Mouse (Mus musculus) embryo, embryonic 11.5 days (tissue): ENCODE data around the gene Samt1.
"Not testable (repeated sequence)": the region's sequence is repeated elsewhere in the genome, so short reads cannot be mapped to it uniquely, and the experiment has no call there.

ENCODE experiments used
- DNase-seq: peaks from one replicate; pipeline ENCODE4 v3.0.0-alpha.2; 2012; ENCODE audit warnings: low read depth, low spot score

Gene Samt1

DNA sequence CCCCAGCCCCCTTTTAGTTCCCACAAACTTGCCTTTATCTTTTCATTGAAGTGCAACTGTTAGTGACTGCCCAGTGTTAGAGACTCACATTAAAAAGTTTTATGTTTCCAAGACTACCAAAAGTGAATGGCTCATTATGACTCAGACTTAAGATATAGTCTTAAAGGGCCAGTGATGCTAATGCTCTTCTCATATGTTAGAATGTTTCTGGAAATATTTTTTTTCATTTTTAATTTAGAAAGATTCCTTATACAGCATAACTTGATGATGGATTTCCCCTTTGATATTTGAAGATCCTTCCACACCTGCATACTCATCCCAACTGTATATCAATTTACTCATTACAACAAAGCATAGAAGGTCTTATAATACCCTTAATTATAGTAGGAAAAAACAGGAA is at the start of gene Samt1:
TSS of gene Samt1 (minus strand) at position 101 of the 400 bp plus-strand sequence.
- not testable (repeated sequence) for DNase-seq

- not testable (repeated sequence) for DNase-seq
Measured at GRCm38 (mm10) chrX:154054939-154055338, 42.5 kb upstream of the Samt1 start, which contains the start of gene Gm10057. TSS of gene Gm10057 (minus strand) at chrX:154055039.

- not testable (repeated sequence) for DNase-seq
Measured at GRCm38 (mm10) chrX:154033727-154034126, 21.3 kb upstream of the Samt1 start, which contains the start of gene 4921511M17Rik. TSS of gene 4921511M17Rik (minus strand) at chrX:154033827.

GRCm38 (mm10) chrX:153976914-153977313 is 35.5 kb downstream of the Samt1 start:
- DNase-seq: not testable (repeated sequence)

DNA sequence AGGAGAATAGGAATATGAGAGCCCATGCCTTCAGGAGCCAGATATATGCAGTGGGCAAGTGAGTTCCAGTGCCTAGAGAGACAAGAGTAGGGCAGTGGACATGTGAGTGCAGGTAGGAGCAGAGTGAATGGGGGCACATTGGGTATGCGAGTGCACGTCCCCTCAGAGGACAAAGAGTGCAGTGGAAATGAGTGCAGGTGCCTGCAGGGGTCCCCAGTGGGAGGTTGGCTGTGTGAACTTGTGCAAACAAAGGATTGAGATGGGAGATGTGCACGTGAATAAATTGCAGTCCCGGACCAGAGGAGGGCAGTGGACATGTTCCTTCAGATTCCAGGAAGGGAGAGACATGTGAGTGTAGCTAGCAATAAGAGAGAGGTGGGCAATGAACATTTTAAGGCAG is 36.0 kb downstream of the Samt1 start:
- DNase-seq: not testable (repeated sequence)

DNA sequence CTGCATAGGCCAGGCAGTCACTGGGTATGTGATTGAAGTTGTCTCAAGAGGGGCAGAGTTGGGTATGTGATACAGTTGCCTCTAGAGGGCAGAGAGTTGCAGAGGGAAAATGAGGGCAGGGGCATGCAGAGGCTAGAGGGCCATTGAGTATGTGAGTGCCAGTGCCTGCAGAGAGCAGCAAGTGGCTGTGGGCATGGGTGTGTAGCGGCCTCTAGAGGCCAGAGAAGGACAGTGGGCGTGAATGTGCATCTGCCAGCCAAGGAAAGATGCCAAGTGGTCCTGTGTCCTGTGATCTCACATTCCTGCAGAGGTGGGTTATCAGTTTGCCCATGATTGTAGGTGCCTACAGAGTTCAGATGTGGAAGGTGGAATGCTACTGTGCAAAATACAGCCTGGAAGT is 38.0 kb downstream of the Samt1 start:
- DNase-seq: no peak

GRCm38 (mm10) chrX:153952866-153953265 is 59.6 kb downstream of the Samt1 start:
- DNase-seq: not testable (repeated sequence)
